Mouse (Mus musculus): Measurements from ENCODE around the gene Lman1l. TPM values are rescaled to one million over a fixed set of nuclear protein-coding genes. Genes with fewer than 3 reads are reported as not detected.

Gene Lman1l
- total RNA-seq (2015) (not detected in 2 replicates), total RNA-seq (2017) (not detected in 2 replicates)

DNA sequence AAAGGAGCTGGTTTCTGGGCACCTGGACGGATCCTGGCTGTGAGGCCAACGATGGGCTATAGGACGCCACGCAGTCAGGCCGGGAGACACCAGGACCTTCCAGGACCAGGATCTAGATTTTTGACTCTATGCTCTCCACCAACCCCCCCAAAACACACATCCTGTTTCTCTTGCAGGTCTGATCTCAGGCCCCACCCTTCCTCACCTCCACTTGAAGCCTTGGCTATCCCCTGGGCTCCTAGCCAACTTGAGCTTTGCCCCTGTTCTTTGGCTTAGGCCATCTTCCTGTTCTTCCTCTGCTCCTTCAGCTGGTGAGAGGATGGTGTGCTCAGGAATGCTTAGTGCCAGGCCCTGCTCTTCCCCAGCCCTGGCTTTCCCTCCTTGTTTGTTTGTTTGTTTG is at the start of gene Lman1l:
Gene Lman1l, minus strand, starts transcription at position 101 of the 400 bp plus-strand sequence.
- ATAC-seq (replicated peaks; ENCODE audit: poor library complexity) = no peak

- no peak for ATAC-seq (replicated peaks; ENCODE audit: poor library complexity)
Measured at GRCm38 (mm10) chr9:57669566-57669965, 49.0 kb upstream of the Lman1l start.

DNA sequence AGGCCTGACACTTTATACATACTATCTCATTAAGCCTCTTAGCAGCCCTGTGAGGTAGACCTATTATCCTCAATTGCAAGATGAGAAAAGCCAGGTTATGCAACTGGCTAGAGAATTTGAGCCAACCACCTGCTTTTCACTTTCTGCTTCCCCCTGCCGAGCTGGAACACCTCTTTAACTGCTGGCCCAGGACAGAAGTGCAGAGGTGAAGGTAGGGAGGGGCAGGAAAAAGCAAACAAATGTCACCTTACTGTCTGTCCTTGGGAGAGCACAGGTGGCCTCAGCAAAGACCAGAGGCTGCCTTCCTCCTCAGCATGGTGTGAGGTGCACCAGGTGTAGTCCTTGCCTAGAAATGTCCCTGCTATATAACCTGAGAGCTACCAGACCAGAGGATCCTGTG is 47.7 kb upstream of the Lman1l start:
- no peak for ATAC-seq (replicated peaks; ENCODE audit: poor library complexity)

- ATAC-seq (replicated peaks; ENCODE audit: poor library complexity) = no peak
Measured at GRCm38 (mm10) chr9:57667817-57668216, 47.2 kb upstream of the Lman1l start.

GRCm38 (mm10) chr9:57667136-57667535 is 46.6 kb upstream of the Lman1l start:
- ATAC-seq (replicated peaks; ENCODE audit: poor library complexity) = no peak

- no peak for ATAC-seq (replicated peaks; ENCODE audit: poor library complexity)
Measured at GRCm38 (mm10) chr9:57666536-57666935, 46.0 kb upstream of the Lman1l start.

- no peak for ATAC-seq (replicated peaks; ENCODE audit: poor library complexity)
Measured at GRCm38 (mm10) chr9:57664616-57665015, 44.0 kb upstream of the Lman1l start.

DNA sequence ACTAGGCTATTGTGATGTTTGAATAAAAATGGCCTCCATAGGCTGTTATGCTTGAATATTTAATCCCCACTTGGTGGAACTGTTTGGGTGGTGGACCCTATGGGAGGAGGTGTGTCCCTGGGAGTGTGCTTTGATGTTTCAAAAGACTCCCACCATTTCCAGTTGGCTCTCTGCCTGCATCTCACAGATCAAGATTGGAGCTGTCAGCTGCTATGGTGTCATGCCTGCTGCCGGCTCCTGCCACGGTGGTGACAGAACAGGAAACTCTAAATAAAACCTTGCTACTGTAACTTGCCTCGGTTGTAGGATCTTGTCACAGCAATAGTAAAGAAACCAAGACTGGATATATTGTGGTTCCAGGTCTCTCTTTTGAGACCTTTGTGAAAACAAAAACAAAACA is 41.0 kb upstream of the Lman1l start:
- ATAC-seq (replicated peaks; ENCODE audit: poor library complexity) = no peak

DNA sequence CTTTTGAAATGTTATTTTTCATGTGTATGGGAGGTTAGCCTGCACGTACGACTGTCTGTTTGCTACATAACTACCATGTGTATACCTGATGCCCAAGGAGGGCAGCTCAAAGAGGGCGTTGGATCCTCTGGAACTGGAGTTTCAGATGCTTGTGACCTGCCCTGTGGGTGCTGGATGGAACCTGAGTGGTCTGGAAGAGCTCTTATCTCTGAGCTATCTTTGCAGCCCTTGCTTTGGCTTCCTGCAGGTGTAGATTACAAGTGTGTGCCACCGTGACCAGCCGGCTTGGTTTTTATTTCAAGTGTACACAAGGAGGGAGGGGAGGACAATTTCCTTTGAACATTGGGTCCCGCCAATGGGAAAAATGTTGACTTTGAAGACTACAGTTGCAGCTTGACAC is 39.9 kb upstream of the Lman1l start:
- ATAC-seq (replicated peaks; ENCODE audit: poor library complexity) = peak; percentile 45

- ATAC-seq (replicated peaks; ENCODE audit: poor library complexity) = peak; percentile 88
Measured at GRCm38 (mm10) chr9:57659774-57660173, 39.2 kb upstream of the Lman1l start.

DNA sequence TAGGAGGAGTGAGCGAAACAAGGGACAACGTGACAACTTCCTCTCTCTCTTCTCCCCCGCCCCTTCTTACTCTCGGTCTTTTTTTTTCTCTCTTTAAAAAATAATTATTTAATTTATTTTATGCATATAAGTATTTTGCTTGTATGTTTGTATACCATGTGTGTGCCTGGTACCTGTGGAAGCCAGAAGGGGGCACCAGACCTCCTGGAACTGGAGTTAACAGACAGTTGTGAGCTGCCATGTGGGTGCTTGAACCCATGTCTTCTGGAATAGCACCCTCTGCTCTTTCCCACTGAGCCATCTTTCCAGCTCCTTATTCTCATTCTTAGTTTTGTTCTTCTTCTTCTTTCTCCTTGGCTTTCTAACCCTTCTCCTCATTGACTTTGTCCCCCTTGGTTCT is 38.4 kb upstream of the Lman1l start:
- no peak for ATAC-seq (replicated peaks; ENCODE audit: poor library complexity)

- no peak for ATAC-seq (replicated peaks; ENCODE audit: poor library complexity)
Measured at GRCm38 (mm10) chr9:57657843-57658242, 37.3 kb upstream of the Lman1l start.

DNA sequence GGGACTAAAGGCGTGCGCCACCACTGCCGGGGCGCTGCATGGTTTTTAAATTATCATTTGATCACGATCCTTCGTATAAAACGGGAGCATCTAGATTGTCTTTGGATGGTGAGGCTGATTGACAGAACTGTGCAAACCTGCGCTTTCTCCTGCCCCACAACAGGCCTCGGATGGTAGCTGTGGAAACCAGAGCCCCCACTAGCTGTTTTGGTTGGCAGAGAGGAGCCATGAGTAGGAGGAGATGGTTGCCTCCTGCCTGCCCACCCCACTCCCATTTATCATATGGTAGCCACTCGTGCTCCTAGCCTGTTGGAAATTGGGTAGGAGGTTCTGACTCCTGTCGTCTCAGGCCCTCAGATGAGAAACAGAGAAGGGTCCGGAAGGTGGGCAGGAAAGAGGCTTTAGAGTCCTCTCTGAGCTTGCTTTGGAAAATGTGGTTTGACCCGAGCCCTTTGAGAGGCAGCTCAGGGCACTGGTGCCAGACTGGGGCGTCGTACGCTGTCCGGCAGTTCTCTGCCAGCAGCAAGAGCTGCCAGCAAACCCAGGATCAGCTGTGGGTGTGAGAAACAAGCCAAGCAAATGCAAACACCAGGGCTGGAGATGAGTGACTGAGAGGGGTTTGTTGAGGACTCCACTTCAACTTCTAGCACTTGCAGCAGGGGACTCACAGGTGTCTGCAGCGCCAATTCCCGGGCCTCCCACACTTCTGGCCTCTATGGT is 36.2 kb upstream of the Lman1l start:
- ATAC-seq (replicated peaks; ENCODE audit: poor library complexity) = no peak

GRCm38 (mm10) chr9:57655749-57656148 is 35.2 kb upstream of the Lman1l start:
- peak; percentile 77 for ATAC-seq (replicated peaks; ENCODE audit: poor library complexity)

DNA sequence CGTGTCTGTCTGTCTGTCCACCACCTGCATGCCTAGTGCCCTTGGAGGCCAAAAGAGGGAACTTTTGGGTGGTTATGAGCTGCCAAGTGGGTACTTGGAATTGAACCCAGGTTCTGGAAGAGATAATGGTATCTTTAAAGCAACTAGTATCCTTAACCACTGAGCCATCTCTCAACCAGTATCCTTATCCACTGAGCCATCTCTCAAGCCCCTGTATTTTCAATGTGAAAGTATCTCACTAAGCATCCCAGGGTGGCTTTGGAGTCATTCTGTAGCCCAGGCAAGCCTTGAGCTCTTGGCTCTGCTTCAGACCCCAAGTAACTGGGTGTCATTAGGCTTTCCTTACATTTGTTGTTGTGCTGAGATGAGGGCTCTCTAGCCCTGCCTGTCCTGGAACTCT is 34.4 kb upstream of the Lman1l start:
- no peak for ATAC-seq (replicated peaks; ENCODE audit: poor library complexity)

DNA sequence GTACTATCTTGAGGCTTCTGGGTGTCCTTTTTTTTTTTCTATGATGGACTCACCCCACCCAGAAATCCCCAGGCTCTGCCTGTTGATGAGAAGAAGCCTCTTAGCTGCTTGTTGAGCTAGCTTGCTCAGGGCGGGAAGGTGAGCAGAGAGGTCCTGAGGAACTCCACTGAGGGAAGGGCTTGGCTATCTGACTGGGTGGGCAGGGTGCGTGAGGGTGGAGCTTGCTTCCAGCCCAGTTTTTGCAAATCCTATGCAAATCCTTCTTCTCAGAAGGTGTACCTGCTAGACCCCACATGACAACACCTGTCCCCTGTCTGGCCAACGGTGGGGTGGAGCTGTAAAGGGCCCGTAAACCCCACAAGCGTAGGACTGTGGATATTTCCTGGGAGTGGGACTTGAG is 32.7 kb upstream of the Lman1l start, which contains the start of gene Csk:
Gene Csk, minus strand, starts transcription at position 349 of the 400 bp plus-strand sequence.
- ATAC-seq (replicated peaks; ENCODE audit: poor library complexity) = no peak

GRCm38 (mm10) chr9:57652855-57653254 is 32.3 kb upstream of the Lman1l start:
- ATAC-seq (replicated peaks; ENCODE audit: poor library complexity) = no peak

DNA sequence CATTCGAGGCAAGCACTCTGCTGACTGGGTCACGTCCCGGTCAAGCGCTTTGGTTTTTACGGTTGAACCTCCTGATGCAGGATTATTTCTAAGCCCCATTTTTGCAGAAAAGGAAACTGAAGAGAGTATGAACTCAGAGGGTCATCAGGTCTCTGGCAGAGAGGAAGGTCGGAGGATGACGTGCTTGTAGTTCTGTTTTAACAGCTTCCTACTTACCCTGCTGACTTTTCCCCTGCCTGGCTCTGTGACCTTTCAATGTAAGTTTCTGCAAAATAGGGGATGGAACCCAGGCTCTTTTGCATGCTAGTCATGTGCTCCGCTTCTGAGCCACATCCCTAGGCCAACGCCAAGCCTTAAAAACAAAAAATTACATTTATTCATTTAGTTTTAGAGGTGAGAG is 31.8 kb upstream of the Lman1l start:
- no peak for ATAC-seq (replicated peaks; ENCODE audit: poor library complexity)

DNA sequence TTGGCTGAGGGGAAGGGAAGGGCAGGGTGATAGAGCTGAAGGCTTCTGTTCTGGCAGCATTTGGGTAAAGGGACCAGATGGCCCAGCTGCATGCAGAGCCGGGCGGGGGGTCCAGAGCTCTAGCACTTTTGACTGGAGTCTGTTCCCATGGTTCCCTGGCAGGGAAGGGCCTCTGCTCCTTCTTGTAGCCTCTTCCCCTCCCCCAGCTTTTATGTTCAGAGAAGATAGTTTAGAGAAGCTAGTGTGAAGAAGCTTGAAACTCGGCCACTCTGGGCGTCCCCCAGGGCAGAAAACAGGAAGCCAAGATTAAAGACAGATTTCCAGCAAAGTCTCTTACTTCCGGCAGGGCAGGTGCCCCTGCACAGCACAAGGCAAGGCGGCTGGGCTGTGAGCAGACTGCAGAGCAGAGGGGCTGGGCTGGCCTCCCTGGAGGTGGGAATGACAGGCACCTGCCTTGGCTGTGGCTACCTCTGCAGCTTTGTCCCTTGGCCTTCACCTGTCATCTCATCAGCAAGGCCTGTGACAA is 30.3 kb upstream of the Lman1l start:
- ATAC-seq (replicated peaks; ENCODE audit: poor library complexity) = peak; percentile 32

DNA sequence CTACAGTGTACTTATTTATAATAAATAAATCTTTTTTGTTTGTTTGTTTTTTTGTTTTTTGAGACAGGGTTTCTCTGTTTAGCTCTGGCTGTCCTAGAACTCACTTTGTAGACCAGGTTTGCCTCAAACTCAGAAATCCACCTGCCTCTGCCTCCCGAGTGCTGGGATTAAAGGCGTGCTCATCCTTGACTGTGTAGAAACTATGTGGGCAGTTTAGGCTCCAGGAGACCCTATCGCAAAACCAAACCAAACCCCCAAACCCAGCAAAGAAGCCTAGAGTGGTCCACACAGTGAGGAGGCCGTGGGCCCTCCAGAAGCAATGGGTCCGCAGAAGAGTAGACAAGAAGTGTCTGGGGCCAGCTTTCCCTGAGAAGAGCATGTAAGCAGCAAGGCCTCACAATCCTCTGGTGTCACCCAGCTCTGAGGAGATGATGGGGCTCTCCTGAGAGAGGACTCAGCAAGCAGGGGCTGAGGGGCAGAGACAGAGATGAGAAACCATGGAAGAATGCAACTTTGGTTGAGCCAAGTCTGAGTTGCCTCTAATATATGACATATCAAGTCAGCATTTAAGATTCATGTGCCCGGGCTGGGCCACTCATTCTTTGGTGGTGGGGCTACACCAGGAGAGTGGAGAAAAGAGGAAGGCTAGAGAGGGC is 29.7 kb upstream of the Lman1l start:
- peak; percentile 35; the same call in 1 of the 2 replicates for ATAC-seq (replicated peaks; ENCODE audit: poor library complexity)

GRCm38 (mm10) chr9:57647286-57648108 is 26.9 kb upstream of the Lman1l start:
- ATAC-seq (replicated peaks; ENCODE audit: poor library complexity) = no peak

Measured in megakaryocyte progenitor cell, adult 5-6 weeks (primary cell).